Mouse (Mus musculus) CH12F3 (cell line): ENCODE data around the gene Reg3b.
"Not testable (repeated sequence)": the region's sequence is repeated elsewhere in the genome, so short reads cannot be mapped to it uniquely, and the experiment has no call there.

Source experiments
- in situ Hi-C: fragments of 300-500 bp; cut with MboI; formaldehyde crosslinking; loops from 2 replicates; pipeline ENCODE4 v1.14.3; 2020; ENCODE audit warnings: low sequenced_read_pairs

Reg3b gene

DNA sequence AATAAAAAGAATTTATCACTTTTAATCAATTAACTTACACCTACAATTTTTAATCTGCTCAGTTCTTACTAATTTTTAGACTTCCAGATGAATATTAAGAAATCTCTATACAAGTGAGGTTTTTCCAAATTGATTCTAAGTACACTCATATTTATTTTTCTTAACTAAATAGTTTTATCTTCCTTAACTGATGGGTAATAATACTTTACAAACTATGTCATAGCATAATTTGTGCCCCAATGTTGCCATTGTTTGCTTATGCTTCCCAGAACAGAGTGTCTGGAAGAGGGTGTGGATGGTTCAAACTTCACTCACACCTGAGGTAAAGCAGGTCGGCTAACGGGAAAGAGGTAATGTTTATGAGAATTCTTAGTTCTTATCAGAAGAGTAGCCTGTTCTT is at the start of gene Reg3b:
Gene Reg3b (plus strand): TSS at position 301 of the 400 bp plus-strand sequence.
- in situ Hi-C loops: no loop called here

DNA sequence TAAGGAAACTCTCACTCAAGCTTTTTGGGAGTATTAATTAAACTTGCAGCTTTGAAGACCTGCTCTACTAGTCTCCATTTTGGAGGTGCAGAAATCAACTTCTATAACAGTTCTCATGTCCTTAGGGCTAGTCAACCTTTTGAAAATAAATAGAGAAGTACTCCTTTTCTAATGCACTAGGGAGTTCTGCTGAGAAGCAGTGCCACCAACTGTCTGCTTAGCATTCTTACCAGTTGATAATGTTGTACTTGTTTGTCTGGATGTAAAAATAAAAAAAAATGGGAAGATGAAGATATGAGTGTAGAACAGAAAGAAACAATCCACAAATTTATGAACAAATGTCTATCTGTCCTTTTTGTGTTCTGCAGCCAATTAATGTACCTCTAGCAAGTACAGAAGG is 42.7 kb upstream of the Reg3b start:
- in situ Hi-C loops: no loop called here

DNA sequence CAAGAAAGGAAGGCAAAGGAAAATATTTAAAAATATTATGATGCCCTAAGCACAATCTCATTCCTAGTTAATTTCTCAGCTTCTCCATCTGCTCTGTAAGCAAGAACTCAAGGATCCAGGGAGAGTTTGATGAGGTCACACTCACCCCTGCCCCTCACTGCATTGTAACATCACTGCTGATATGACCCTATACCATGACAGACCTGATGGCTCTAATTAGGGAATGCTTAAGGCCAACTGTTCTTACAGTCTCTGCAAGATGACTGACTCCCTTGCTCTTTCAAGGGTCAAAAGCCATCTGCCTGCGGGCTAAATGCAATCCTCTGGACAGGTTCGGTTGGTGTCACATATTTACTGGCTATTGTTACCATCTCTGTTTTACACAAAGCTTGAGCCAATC is 41.3 kb upstream of the Reg3b start:
- in situ Hi-C loops: no loop called here

DNA sequence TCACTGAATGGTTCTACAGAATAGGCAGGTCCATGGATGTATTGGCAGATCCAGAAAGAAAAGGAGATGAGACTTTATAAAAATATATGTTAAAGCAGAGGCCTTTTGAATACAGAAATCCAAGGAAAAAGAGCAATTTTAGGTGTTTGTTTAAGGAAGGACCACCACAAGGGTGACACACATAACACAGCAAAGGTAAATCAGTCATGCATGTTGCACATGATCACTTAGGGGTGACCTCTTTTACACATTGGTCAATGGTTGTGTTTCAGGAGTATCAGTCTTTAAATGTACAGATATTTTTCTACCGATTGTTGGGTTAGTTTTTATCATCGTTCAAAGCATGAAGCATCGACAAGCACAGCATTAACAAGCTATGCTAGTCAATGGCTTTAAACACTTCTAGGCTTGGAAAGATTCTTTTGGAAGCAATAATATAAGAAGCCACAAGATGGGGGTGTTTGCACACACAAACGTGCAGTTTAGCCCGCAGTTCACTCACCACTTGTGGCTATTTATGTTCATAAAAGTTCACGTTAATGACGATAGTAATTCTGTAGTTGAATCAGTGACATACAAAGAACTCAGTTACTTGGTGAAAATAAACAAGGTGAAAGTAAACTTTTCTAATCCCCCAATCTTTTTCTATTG is 38.4 kb upstream of the Reg3b start:
- in situ Hi-C loops: no loop called here

DNA sequence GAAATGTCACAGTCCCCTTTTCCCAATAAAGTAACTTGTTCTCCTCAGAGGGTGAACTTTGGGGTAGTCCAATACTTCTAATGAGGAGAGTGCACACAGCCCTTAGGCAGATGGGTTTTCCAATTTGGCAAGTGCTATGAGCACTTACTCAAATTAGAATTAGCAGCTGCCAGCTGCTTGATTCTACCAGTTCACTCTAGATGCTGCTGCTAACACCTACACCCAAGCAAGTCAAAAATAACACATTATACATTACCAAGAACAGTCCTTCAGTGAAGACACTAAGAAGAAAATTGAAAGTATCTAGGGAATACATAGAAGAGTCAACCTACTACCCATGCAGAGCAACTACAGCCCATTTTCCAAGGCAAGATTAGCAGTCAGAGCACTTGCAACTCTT is 30.2 kb upstream of the Reg3b start:
- in situ Hi-C loops: no loop called here

DNA sequence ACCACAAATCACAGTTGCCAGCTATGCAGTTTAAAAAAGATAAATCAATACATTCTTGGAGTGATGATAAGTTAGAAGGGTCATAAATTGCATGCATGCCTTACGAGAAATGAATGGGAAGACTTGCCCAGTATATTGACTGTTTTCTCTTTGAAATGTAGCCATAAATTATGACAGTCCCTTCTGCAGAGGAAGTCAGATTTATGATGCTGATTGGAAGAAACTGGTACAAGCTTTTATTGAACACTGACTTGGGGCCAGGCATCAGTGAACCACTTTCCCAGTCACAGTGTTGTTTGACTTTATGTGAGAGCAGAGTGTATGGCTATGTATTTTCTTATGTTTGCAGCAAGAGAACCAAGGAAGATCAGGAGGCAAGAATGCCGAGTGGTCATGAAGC is 28.8 kb upstream of the Reg3b start:
- in situ Hi-C loops: no loop called here

DNA sequence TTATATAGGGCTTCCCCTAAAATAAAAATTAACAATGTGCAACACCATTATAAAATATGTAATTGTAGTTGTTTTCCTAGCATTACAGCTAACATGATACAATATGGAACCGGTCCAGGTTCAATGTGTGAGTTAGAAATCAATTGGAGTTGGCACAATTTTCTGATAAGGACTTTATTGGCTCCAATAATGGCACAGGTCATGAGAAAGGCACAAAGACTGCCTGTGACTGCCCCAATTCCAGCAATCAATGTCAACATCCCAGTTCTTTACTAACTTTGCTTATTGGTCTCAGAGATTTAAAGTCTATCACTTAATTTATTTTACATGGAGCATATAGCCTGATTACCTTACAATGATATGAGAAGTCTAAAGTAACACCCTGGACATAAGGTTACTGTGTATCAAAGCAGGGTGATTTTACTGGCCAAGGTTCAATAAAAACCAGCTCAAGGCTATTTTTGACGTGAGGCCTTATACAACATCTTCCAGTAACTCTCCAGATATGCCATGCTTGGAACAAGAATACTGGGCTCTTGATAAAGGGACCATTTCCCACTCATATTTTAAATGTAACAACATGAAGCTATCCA is 8.4 kb upstream of the Reg3b start:
- in situ Hi-C loops: no loop called here

DNA sequence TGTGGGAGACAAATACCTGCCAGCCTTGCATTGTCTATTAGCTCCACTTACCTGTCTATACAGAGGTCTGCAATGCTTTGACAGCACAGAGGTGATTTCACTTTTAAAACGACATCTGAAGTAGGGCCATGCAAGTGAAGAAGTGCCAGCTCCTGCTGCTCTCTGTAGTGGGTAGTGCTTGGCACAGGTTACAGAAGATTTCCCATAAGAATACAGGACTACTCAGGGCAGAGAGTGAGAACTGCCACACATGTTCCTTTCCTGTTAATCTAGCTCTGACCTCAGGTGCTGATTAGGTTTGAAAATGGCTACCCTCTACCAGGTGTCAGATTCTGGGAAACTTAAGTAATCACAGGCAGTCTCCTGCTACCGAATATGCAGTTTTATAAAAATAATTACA is 8.3 kb downstream of the Reg3b start, which contains the start of gene Reg3d:
Gene Reg3d (minus strand): TSS at position 101 of the 400 bp plus-strand sequence.
- in situ Hi-C loops: no loop called here

DNA sequence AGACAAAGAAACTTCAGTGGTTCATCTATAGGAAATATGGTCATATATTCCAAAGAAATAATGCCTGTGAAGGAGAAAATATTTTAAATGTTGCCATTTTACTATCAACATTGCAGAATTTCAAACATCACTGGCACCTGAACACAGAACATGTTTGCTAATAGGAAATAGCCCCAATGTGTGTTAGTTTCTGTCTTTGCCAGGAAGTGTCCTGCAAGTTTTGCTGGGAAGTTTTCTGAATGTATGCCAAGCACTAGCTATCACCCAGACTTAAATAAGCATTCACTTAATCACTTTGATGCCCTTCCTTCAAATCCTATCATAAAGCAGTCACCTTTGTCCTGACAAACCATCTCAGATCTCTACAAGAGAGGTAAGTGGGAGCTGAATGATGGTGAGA is 10.0 kb downstream of the Reg3b start, which contains the start of gene Reg3a:
Gene Reg3a (plus strand): TSS at position 301 of the 400 bp plus-strand sequence.
- in situ Hi-C loops: no loop called here

DNA sequence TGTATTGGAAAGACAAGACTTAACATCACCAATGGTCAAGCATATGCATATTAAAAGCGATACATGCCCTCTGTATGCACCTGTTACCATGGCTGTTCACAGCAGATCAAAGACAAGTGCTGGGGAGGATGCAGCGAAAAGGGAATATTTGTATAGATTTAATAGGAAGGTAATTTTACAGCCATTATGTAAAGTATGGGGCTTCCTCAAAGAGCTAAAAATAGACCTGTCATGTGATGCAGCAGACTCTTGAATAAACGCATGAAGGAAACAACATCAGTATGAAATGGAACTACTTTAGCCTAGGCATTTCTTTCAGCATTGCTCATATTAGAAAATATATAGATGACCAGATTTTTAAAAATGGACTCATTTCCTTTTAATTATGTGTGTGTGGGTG is 15.2 kb downstream of the Reg3b start:
- in situ Hi-C loops: no loop called here

DNA sequence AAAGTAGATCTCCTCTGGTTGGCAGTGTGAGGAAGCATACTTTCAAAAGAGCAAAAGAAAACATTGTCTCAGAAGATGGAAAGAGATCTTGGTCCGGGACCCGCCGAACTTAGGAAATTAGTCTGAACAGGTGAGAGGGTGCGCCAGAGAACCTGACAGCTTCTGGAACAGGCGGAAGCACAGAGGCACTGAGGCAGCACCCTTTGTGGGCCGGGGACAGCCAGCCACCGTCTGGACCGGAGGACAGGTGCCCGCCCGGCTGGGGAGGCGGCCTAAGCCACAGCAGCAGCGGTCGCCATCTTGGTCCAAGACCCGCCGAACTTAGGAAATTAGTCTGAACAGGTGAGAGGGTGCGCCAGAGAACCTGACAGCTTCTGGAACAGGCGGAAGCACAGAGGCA is 24.9 kb downstream of the Reg3b start, which contains the start of gene Reg2:
Gene Reg2 (plus strand): TSS at position 301 of the 400 bp plus-strand sequence.
- in situ Hi-C loops: not testable (repeated sequence)

DNA sequence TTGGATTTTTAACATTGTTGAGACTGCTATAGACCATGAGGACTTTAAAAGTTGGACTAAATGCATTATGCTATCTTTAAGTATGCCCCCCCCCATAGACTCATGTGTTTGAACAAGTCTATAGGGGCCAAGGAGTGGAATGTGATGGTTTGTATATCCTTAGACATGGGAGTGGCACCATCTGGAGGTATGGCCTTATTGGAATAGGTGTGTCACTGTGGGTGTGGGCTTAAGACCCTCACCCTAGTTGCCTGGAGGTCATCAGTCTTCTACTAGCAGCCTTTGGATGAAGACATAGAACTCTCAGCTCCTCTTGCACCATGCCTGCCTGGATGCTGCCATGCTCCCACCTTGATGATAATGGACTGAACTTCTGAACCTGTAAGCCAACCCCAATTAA is 52.0 kb downstream of the Reg3b start, which contains the start of gene Reg1:
Gene Reg1 (plus strand): TSS at position 301 of the 400 bp plus-strand sequence.
- in situ Hi-C loops: not testable (repeated sequence)
